Mouse (Mus musculus) liver, embryonic 14.5 days (tissue): Measurements from ENCODE around the gene Csf2. TPM values are rescaled to one million over a fixed set of nuclear protein-coding genes. Genes with fewer than 3 reads are reported as not detected.

Experiments used
- ATAC-seq: fragments of 200-750 bp; cut with Nextera tagmentation; 2 replicates; pipeline ENCODE4 v1.8.0; 2017; ENCODE audit warnings: moderate number of reproducible peaks, mild to moderate bottlenecking, moderate library complexity; ENCODE audit not compliant: insufficient read depth
- DNase-seq, 3 experiments: peaks; one replicate each; pipeline ENCODE4 v3.0.0-alpha.2; 2012 to 2013; ENCODE audit warnings: low read depth in 3 of 3, low spot score in 3 of 3
- H3K27ac ChIP-seq: fragments of 300-500 bp; sonication (generic); 2 replicates; pipeline ENCODE4 v1.5.1; 2014; ENCODE audit warnings: moderate library complexity, mild to moderate bottlenecking, control low read depth, inconsistent platforms
- H3K27me3 ChIP-seq: fragments of 300-500 bp; sonication (generic); 2 replicates; pipeline ENCODE4 v1.6.1; 2014; ENCODE audit warnings: mild to moderate bottlenecking, low read length, moderate library complexity; ENCODE audit not compliant: control insufficient read depth, insufficient read depth
- H3K36me3 ChIP-seq: fragments of 300-500 bp; sonication (generic); replicated peaks from 2 replicates; pipeline ENCODE4 v1.6.1; 2014; ENCODE audit warnings: low read depth; ENCODE audit not compliant: control insufficient read depth, insufficient read depth
- H3K4me1 ChIP-seq, 2 experiments: fragments of 200-500 bp in 1 of 2; fragments of 300-500 bp in 1 of 2; sonication (generic) in 1 of 2; replicated peaks; 2 replicates each; pipeline ENCODE4 v1.6.1; 2012 to 2014; ENCODE audit warnings: antibody characterized with exemption in 1 of 2, inconsistent platforms in 1 of 2, low read length in 1 of 2; ENCODE audit not compliant: control insufficient read depth in 2 of 2, insufficient read depth in 2 of 2
- H3K4me2 ChIP-seq: fragments of 300-500 bp; sonication (generic); 2 replicates; pipeline ENCODE4 v1.6.1; 2014; ENCODE audit warnings: low read depth, mild to moderate bottlenecking, control low read depth, moderate library complexity
- H3K4me3 ChIP-seq, 2 experiments: fragments of 200-500 bp in 1 of 2; fragments of 300-500 bp in 1 of 2; sonication (generic) in 1 of 2; 2 replicates each; pipeline ENCODE4 v1.5.1; 2012 to 2014; ENCODE audit warnings: low read depth in 2 of 2, low read length in 2 of 2, mild to moderate bottlenecking in 2 of 2, control low read depth in 1 of 2, inconsistent platforms in 1 of 2, moderate library complexity in 1 of 2; ENCODE audit not compliant: insufficient read depth in 1 of 2
- H3K9ac ChIP-seq: fragments of 300-500 bp; sonication (generic); replicated peaks from 2 replicates; pipeline ENCODE4 v1.6.1; 2014; ENCODE audit warnings: mild to moderate bottlenecking, control low read depth, moderate library complexity
- H3K9me3 ChIP-seq: fragments of 300-500 bp; sonication (generic); 2 replicates; pipeline ENCODE4 v1.6.1; 2016; ENCODE audit warnings: low read length, mixed read lengths; ENCODE audit not compliant: control insufficient read depth
- CTCF ChIP-seq: IDR thresholded peaks from 2 replicates; pipeline ENCODE4 v1.5.1; 2016; ENCODE audit warnings: antibody characterized with exemption, low read depth, control low read depth
- EP300 ChIP-seq: IDR thresholded peaks from 2 replicates; pipeline ENCODE4 v1.6.1; 2016; ENCODE audit warnings: antibody characterized with exemption, low read depth
- WGBS: fragments of 180-500 bp; shearing (Covaris S2); extraction: QIAGEN DNeasy Blood & Tissue Kit; methylation state at CpG from one replicate; pipeline ENCODE4 v1.1.7; 2014; ENCODE audit not compliant: insufficient replicate concordance; 5-methylcytosine and 5-hydroxymethylcytosine counted together
- polyA plus RNA-seq, 2 experiments: library from polyadenylated mRNA; depleted of rRNA in 1 of 2; stranded (reverse) in 1 of 2; unstranded in 1 of 2; fragments of >200 nt; fragmentation: Nextera tagmentation in 1 of 2; extraction: Ambion mirVana in 1 of 2; gene quantifications; 2 replicates each; pipeline versions ENCODE4 v1.2.1 to v1.2.3; 2012 to 2014

Csf2 gene
- polyA plus RNA-seq, 2 experiments = not detected

- DNase-seq (no peak), ATAC-seq (no peak)
- Histone ChIP-seq H3K27me3 (no peaks in the 10 kb centered on the region), H3K9ac (no peak overlapping the region), H3K4me3 (no peak overlapping the region), H3K36me3 (no peaks in the 10 kb centered on the region), H3K4me2 (no peak overlapping the region), H3K9me3 (no peaks in the 10 kb centered on the region), H3K4me1 (no peaks in the 10 kb centered on the region; a peak in 1 of 4 replicates), H3K27ac (no peak overlapping the region)
- TF ChIP-seq EP300 = no peak
- 51% methylated on average over 12 of the region's 12 CpGs for WGBS
These were observed 44.7 kb upstream of the Csf2 start for GRCm38 (mm10) chr11:54293980-54294807.

- H3K27ac ChIP-seq = no peak overlapping the region
- ATAC-seq = no peak
- H3K4me3 ChIP-seq = no peak overlapping the region
- H3K4me1 ChIP-seq = no peaks in the 10 kb centered on the region; a peak in 1 of 4 replicates
- no peak for DNase-seq
- H3K36me3 ChIP-seq = no peaks in the 10 kb centered on the region
- WGBS = 49% methylated on average over 2 of the region's 2 CpGs
- H3K9ac ChIP-seq = no peak overlapping the region
- H3K9me3 ChIP-seq = no peaks in the 10 kb centered on the region
- H3K4me2 ChIP-seq = no peak overlapping the region
- no peak for TF ChIP-seq CTCF
- H3K27me3 ChIP-seq = no peaks in the 10 kb centered on the region
These were observed 42.7 kb upstream of the Csf2 start for GRCm38 (mm10) chr11:54292163-54292562.

GRCm38 (mm10) chr11:54287821-54288453 lies 38.5 kb upstream of the Csf2 start:
- no peak overlapping the region for H3K4me2 ChIP-seq
- H3K36me3 ChIP-seq = no peaks in the 10 kb centered on the region
- no peak overlapping the region for H3K4me3 ChIP-seq
- TF ChIP-seq EP300 = no peak
- no peak for TF ChIP-seq CTCF
- no peak overlapping the region for H3K9ac ChIP-seq
- ATAC-seq = no peak
- WGBS = 40% methylated on average over 8 of the region's 8 CpGs
- no peak for DNase-seq
- no peaks in the 10 kb centered on the region; a peak in 1 of 4 replicates for H3K4me1 ChIP-seq
- H3K27me3 ChIP-seq = no peaks in the 10 kb centered on the region
- H3K27ac ChIP-seq = no peak overlapping the region
- no peaks in the 10 kb centered on the region for H3K9me3 ChIP-seq

GRCm38 (mm10) chr11:54271437-54271949 lies 22.0 kb upstream of the Csf2 start:
- H3K4me1 ChIP-seq = no peaks in the 10 kb centered on the region
- H3K27ac ChIP-seq = no peak overlapping the region
- H3K36me3 ChIP-seq = no peaks in the 10 kb centered on the region
- 17% methylated on average over 5 of the region's 5 CpGs for WGBS
- H3K27me3 ChIP-seq = no peaks in the 10 kb centered on the region
- no peaks in the 10 kb centered on the region for H3K9me3 ChIP-seq
- ATAC-seq = no peak
- H3K4me2 ChIP-seq = no peak overlapping the region
- TF ChIP-seq CTCF (no peak), EP300 (no peak)
- H3K4me3 ChIP-seq = no peak overlapping the region
- no peak overlapping the region for H3K9ac ChIP-seq
- DNase-seq = no peak

- no peak for ATAC-seq
- H3K9me3 ChIP-seq = no peaks in the 10 kb centered on the region
- H3K9ac ChIP-seq = no peak overlapping the region
- no peaks in the 10 kb centered on the region for H3K4me1 ChIP-seq
- TF ChIP-seq CTCF = no peak
- no peak for TF ChIP-seq EP300
- DNase-seq = no peak
- WGBS = 37% methylated on average over 3 of the region's 3 CpGs
- no peak overlapping the region for H3K27ac ChIP-seq
- H3K4me3 ChIP-seq = no peak overlapping the region
- no peaks in the 10 kb centered on the region for H3K36me3 ChIP-seq
- no peaks in the 10 kb centered on the region for H3K27me3 ChIP-seq
- H3K4me2 ChIP-seq = no peak overlapping the region
These were observed 19.9 kb upstream of the Csf2 start for GRCm38 (mm10) chr11:54269191-54269896.
